Mouse (Mus musculus): ENCODE data around the gene Kctd13. TPM values are rescaled to one million over a fixed set of nuclear protein-coding genes. Genes with fewer than 3 reads are reported as not detected.

The Kctd13 gene
- polyA plus RNA-seq, 1 experiment: 38.8 TPM

DNA sequence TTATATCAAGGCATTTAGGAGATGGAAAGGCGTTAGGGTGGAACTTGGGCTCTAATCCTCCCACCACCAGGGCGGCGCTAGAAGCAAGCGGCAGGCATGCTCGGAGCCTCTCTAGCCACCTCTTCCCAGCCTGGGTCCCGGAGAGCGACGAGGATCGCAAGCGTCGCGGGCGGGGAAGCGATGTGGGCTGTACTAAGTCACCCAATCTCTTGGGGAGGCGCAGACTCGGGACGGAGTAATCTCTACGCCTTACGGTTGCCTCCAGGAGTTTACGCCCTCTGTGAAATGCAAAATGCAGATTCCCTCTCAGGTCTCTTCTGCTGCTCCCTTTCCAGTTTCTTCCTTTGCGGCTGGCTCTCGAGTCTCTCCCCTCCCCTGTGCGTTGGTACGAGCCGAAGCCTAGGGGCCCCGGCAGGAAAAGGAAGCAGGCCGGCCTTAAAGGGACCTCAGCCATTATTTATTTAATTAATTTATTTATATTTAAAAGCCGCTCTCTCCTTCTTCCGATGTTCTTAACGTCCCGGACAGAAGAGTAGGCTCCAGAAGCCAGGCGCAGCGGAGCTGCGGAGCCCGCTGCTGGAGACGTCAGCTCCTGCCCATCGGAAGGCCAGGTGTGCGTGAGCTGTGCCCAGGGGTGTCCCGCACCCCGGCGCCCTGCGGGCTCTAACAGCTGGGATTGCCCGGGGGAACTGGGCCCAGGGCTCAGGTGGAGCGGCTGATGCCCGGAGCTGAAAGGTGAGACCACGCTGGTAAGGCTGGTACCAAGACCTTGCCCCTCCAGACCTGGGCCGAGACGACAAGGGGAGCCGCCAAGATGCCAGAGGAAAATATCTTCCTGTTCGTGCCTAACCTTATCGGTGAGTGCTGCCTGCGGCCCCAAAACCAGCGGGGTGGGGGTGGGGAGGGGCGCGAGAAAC is 47.5 kb downstream of the Kctd13 start, which contains the start of gene Cdiptos:
Cdiptos (minus strand) TSS at position 149 of the 917 bp plus-strand sequence.
- DNase-seq: peak; percentile 94
- under 1% methylated on average over 55 of the region's 55 CpGs for WGBS
- H3K36me3 ChIP-seq (ENCODE audit: control insufficient read depth, insufficient read depth, low read length): peaks cover 23% of the 10 kb centered on the region
- H3K4me1 ChIP-seq (replicated peaks; ENCODE audit: control insufficient read depth, insufficient read depth, low read length): peaks cover 22% of the 10 kb centered on the region
- no peaks in the 10 kb centered on the region for H3K27me3 ChIP-seq (ENCODE audit: control insufficient read depth, insufficient read depth, low read length)
- H3K4me3 ChIP-seq (ENCODE audit: control insufficient read depth, insufficient read depth, low read length): peak within 1 kb of the TSS; percentile 99
- TF ChIP-seq CTCF (IDR thresholded peaks at IDR 0.05; ENCODE audit: borderline replicate concordance, control insufficient read depth, extremely low read depth, insufficient read depth, low read length, poor library complexity) (peak; percentile 98), POLR2A (IDR thresholded peaks at IDR 0.05; ENCODE audit: control insufficient read depth, extremely low read depth, insufficient read depth, low read length, poor library complexity) (no peak)
- peak within 1 kb of the TSS; percentile 83 for H3K27ac ChIP-seq (ENCODE audit: control insufficient read depth, insufficient read depth, low read length)

DNA sequence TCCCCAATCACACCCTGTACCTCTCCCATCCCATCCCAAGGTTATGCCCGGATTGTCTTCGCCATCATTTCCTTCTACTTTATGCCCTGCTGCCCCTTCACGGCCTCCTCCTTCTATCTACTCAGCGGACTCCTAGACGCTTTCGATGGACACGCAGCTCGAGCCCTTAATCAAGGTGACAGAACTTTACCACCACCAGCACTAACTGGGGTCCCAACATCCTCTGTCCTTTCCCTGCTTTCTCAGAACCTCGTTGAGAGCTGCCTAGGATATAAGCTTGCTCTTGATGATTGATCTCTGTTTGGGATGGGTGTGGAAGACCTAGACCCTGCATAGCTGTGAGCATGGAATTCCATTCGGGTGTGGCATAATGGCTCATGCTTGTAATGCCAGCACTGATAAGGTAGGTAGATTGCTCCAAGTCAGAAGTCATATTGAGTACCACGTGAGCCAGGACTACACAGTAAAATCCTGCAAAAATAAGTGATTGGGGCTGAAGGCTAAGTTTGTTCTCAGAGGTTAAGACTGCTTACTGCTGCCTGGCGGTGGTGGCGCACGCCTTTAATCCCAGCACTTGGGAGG is 48.3 kb downstream of the Kctd13 start:
- H3K4me3 ChIP-seq (ENCODE audit: control insufficient read depth, insufficient read depth, low read length): peak overlapping the region; percentile 99
- DNase-seq: no peak
- WGBS: 29% methylated on average over 14 of the region's 14 CpGs
- H3K27ac ChIP-seq (ENCODE audit: control insufficient read depth, insufficient read depth, low read length): peak overlapping the region; percentile 83; the same call in 1 of the 2 replicates
- H3K36me3 ChIP-seq (ENCODE audit: control insufficient read depth, insufficient read depth, low read length): peaks cover 23% of the 10 kb centered on the region
- peaks cover 22% of the 10 kb centered on the region for H3K4me1 ChIP-seq (replicated peaks; ENCODE audit: control insufficient read depth, insufficient read depth, low read length)
- TF ChIP-seq CTCF (IDR thresholded peaks at IDR 0.05; ENCODE audit: borderline replicate concordance, control insufficient read depth, extremely low read depth, insufficient read depth, low read length, poor library complexity) (no peak), POLR2A (IDR thresholded peaks at IDR 0.05; ENCODE audit: control insufficient read depth, extremely low read depth, insufficient read depth, low read length, poor library complexity) (no peak)
- no peaks in the 10 kb centered on the region for H3K27me3 ChIP-seq (ENCODE audit: control insufficient read depth, insufficient read depth, low read length)

DNA sequence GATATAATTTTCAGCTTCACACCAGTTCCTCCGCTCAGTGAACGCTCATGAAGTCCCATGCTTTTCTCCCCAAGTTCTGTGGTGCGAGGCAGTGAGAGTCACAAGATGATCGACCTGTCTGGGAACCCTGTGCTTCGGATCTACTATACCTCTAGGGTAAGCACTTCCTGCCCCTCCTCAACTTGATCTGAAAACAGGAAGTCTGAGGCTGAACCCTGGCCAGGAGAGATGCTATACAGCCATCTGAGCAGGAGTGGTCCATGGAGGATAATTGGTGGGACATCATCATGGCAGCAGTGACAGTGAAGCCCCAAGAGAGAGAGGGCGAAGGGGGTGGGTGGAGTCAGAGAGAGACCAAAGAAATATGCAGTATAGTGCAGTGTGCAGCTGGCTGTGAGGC is 50.2 kb downstream of the Kctd13 start:
- Histone ChIP-seq H3K27ac (ENCODE audit: control insufficient read depth, insufficient read depth, low read length) (peak overlapping the region; percentile 46; the same call in 1 of the 2 replicates), H3K4me1 (replicated peaks; ENCODE audit: control insufficient read depth, insufficient read depth, low read length) (peaks cover 22% of the 10 kb centered on the region), H3K36me3 (ENCODE audit: control insufficient read depth, insufficient read depth, low read length) (peaks cover 23% of the 10 kb centered on the region), H3K4me3 (ENCODE audit: control insufficient read depth, insufficient read depth, low read length) (no peak overlapping the region), H3K27me3 (ENCODE audit: control insufficient read depth, insufficient read depth, low read length) (no peaks in the 10 kb centered on the region)
- 77% methylated on average over 6 of the region's 6 CpGs for WGBS
- peak; percentile 22 for DNase-seq
- TF ChIP-seq POLR2A (IDR thresholded peaks at IDR 0.05; ENCODE audit: control insufficient read depth, extremely low read depth, insufficient read depth, low read length, poor library complexity): no peak
- no peak for TF ChIP-seq CTCF (IDR thresholded peaks at IDR 0.05; ENCODE audit: borderline replicate concordance, control insufficient read depth, extremely low read depth, insufficient read depth, low read length, poor library complexity)

DNA sequence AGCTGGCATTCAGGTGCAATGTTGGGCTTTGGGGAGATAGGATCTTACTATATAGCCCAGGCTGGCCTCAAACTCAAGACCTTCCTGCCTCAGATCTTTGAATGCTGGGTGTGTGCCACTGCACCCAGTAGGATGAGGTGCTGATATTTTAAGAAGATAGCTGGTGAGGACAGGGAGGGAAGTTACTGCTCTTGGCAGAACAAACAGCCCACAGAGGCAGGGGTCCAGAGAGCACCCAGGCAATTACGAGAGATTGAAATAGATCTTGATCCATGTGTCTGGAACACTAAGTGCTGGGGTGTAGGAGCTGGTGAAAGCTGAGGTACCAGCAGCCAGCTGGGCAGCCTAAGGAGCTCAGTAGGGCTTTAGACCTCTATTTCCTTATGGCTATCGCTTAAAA is 52.9 kb downstream of the Kctd13 start:
- no peak for DNase-seq
- H3K4me1 ChIP-seq (replicated peaks; ENCODE audit: control insufficient read depth, insufficient read depth, low read length): peaks cover 20% of the 10 kb centered on the region
- no peak overlapping the region for H3K4me3 ChIP-seq (ENCODE audit: control insufficient read depth, insufficient read depth, low read length)
- peaks cover 23% of the 10 kb centered on the region for H3K36me3 ChIP-seq (ENCODE audit: control insufficient read depth, insufficient read depth, low read length)
- no peak overlapping the region for H3K27ac ChIP-seq (ENCODE audit: control insufficient read depth, insufficient read depth, low read length)
- H3K27me3 ChIP-seq (ENCODE audit: control insufficient read depth, insufficient read depth, low read length): no peaks in the 10 kb centered on the region
- TF ChIP-seq CTCF (IDR thresholded peaks at IDR 0.05; ENCODE audit: borderline replicate concordance, control insufficient read depth, extremely low read depth, insufficient read depth, low read length, poor library complexity) (no peak), POLR2A (IDR thresholded peaks at IDR 0.05; ENCODE audit: control insufficient read depth, extremely low read depth, insufficient read depth, low read length, poor library complexity) (no peak)
- WGBS: 98% methylated on average over 2 of the region's 2 CpGs

DNA sequence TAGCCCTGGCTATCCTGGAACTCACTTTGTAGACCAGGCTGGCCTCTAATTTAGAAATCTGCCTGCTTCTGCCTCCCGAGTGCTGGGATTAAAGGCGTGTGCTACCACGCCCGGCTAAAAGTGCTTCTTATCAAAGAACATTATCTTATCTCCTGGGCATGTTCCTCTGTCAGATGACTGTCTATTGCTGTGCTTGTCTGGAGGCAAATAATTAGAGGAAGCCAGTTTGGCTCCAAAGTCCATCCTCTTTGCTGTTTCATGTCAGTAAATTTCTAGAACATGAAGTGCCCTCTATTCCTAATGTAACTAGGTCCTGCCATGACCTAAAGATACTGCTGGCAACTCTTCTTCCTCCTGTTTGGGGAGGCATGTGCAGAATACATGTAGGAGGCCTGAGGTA is 53.4 kb downstream of the Kctd13 start:
- Histone ChIP-seq H3K27me3 (ENCODE audit: control insufficient read depth, insufficient read depth, low read length) (no peaks in the 10 kb centered on the region), H3K4me3 (ENCODE audit: control insufficient read depth, insufficient read depth, low read length) (no peak overlapping the region), H3K4me1 (replicated peaks; ENCODE audit: control insufficient read depth, insufficient read depth, low read length) (peaks cover 16% of the 10 kb centered on the region), H3K27ac (ENCODE audit: control insufficient read depth, insufficient read depth, low read length) (no peak overlapping the region), H3K36me3 (ENCODE audit: control insufficient read depth, insufficient read depth, low read length) (peaks cover 23% of the 10 kb centered on the region)
- WGBS: 90% methylated on average over 4 of the region's 4 CpGs
- no peak for DNase-seq
- TF ChIP-seq CTCF (IDR thresholded peaks at IDR 0.05; ENCODE audit: borderline replicate concordance, control insufficient read depth, extremely low read depth, insufficient read depth, low read length, poor library complexity) (no peak), POLR2A (IDR thresholded peaks at IDR 0.05; ENCODE audit: control insufficient read depth, extremely low read depth, insufficient read depth, low read length, poor library complexity) (no peak)

DNA sequence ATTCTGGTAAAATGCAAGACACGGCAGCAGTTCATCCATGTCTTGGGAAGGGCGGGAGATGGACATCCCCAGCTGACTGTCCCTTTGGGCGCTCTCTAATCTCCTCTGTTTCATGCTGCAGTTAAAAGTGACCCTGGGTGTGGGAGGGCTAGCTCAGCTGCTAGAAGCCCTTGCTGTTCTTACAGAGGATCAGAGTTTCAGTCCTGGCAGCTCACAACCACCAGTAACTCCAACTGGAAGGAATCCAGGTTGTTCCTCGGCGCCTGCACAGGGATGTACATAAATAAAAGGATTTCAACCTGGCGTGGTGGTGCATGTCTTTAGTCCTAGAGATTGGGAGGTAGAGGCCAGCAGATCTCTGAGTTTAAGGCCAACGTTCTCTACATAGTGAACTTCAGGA is 54.4 kb downstream of the Kctd13 start:
- Histone ChIP-seq H3K36me3 (ENCODE audit: control insufficient read depth, insufficient read depth, low read length) (peaks cover 20% of the 10 kb centered on the region), H3K27me3 (ENCODE audit: control insufficient read depth, insufficient read depth, low read length) (no peaks in the 10 kb centered on the region), H3K27ac (ENCODE audit: control insufficient read depth, insufficient read depth, low read length) (no peak overlapping the region), H3K4me1 (replicated peaks; ENCODE audit: control insufficient read depth, insufficient read depth, low read length) (peaks cover 13% of the 10 kb centered on the region), H3K4me3 (ENCODE audit: control insufficient read depth, insufficient read depth, low read length) (no peak overlapping the region)
- TF ChIP-seq CTCF (IDR thresholded peaks at IDR 0.05; ENCODE audit: borderline replicate concordance, control insufficient read depth, extremely low read depth, insufficient read depth, low read length, poor library complexity) (no peak), POLR2A (IDR thresholded peaks at IDR 0.05; ENCODE audit: control insufficient read depth, extremely low read depth, insufficient read depth, low read length, poor library complexity) (no peak)
- WGBS: 91% methylated on average over 7 of the region's 7 CpGs
- DNase-seq: no peak

Data from thymus, adult 2 months (tissue).